In genomic region chr8:56915989-56916388, GRCm38 (mm10) we compare ENCODE assay signal across 19 mouse cellular contexts.
"Had no signal": no experiment of that assay in that cellular context is flagged by ENCODE, and none has a peak within 500 bp of the region (broad histone marks: within the 10 kb centered on the region; RNA-seq: fewer than 3 reads in every experiment).

No protein-coding gene starts in this region.

- H3K36me3 ChIP-seq: midbrain, embryonic 10.5 days; midbrain, embryonic 12.5 days; neural tube, embryonic 13.5 days; neural tube, embryonic 15.5 days had no signal

- H3K27ac ChIP-seq: midbrain, embryonic 10.5 days; midbrain, embryonic 12.5 days; neural tube, embryonic 13.5 days; neural tube, embryonic 15.5 days had no signal

- H3K4me1 ChIP-seq: midbrain, embryonic 10.5 days; midbrain, embryonic 12.5 days; neural tube, embryonic 13.5 days; neural tube, embryonic 15.5 days had no signal

- H3K9ac ChIP-seq: lung, embryonic 14.5 days; midbrain, embryonic 12.5 days; neural tube, embryonic 13.5 days; neural tube, embryonic 15.5 days had no signal

- H3K4me3 ChIP-seq: midbrain, embryonic 10.5 days; midbrain, embryonic 12.5 days; myocyte; neural tube, embryonic 13.5 days; neural tube, embryonic 15.5 days had no signal

- H3K4me2 ChIP-seq: lung, embryonic 14.5 days; midbrain, embryonic 12.5 days; neural tube, embryonic 13.5 days; neural tube, embryonic 15.5 days had no signal

- DNase-seq: lung, adult 18-20 months; lung, embryonic 14.5 days; lung, postnatal 10 days; lung, postnatal 4 days; midbrain, embryonic 14.5 days; retina, postnatal 1 day; right cerebral cortex, adult 18-20 months; right cerebral cortex, postnatal 25 days; right cerebral cortex, postnatal 4 days; spleen, adult 18-20 months; thymus, adult 18-20 months; thymus, postnatal 14 days; thymus, postnatal 4 days had no signal

- H3K27me3 ChIP-seq: midbrain, embryonic 12.5 days; neural tube, embryonic 13.5 days; neural tube, embryonic 15.5 days had no signal

- H3K9me3 ChIP-seq: midbrain, embryonic 10.5 days; midbrain, embryonic 12.5 days; neural tube, embryonic 13.5 days; neural tube, embryonic 15.5 days had no signal

- ATAC-seq: midbrain, embryonic 16.5 days had no signal
